Comparison of ENCODE assay signal across 7 mouse cellular contexts in the genomic region with DNA sequence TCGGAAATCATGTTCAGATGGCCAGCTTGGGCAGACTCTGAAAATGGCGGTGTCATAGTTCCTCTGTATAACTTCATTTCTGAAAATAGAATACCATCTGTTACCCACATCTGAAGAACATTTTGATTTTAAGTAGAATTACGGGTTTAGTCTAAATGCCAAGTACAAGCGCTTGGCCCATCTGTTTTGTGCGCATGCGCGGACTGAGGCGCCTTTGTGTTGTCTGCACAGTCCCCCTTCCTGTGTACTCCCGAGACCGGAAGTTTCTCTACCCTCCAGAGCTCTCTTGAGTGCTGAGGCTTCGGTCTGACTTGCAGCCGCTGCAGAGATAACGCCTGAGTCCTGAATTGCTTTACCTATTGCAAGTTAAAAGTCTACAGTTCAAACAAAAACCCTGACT. TPM values are rescaled to one million over a fixed set of nuclear protein-coding genes. Genes with fewer than 3 reads are reported as not detected.
DNase-seq lines count a peak whose midpoint lies in the region; ATAC-seq and TF ChIP-seq lines count a peak whose summit lies in the region.

No protein-coding gene starts in this region.

- H3K4me1 ChIP-seq in spleen, adult 2 months (ENCODE audit: control insufficient read depth, insufficient read depth, insufficient read length) = peaks cover 3% of the 10 kb centered on the region; the same call in 1 of the 2 replicates
- H3K4me1 ChIP-seq in hindbrain, embryonic 12.5 days = peaks cover 12% of the 10 kb centered on the region

- H3K4me2 ChIP-seq in hindbrain, embryonic 12.5 days (replicated peaks) = no peak overlapping the region

- intact Hi-C loops in left cerebral cortex, adult 2 months (cut with DNase I) = loop anchor here (1.0 to 2.0 kb wide), 2 partner anchors 22 to 70 kb away; a partner anchor contains a TSS

- peak overlapping the region; percentile 35; the same call in 1 of the 2 replicates for H3K4me3 ChIP-seq in spleen, adult 2 months (ENCODE audit: extremely low read depth, insufficient read depth, insufficient read length)
- peak overlapping the region; percentile 39 for H3K4me3 ChIP-seq in left cerebral cortex, adult 2 months
- no peak overlapping the region for H3K4me3 ChIP-seq in hindbrain, embryonic 12.5 days

- TF ChIP-seq CTCF in spleen, adult 2 months (IDR thresholded peaks at IDR 0.05; ENCODE audit: extremely low read depth, insufficient read depth, insufficient read length, insufficient replicate concordance) = no peak
- no peak for TF ChIP-seq CTCF in left cerebral cortex, adult 2 months (IDR thresholded peaks at IDR 0.05)

- 74% methylated on average over 13 of the region's 13 CpGs for WGBS in spleen, adult 2 months
- 94% methylated on average over 13 of the region's 13 CpGs for WGBS in hindbrain, embryonic 12.5 days

- H3K27ac ChIP-seq in spleen, adult 2 months (ENCODE audit: insufficient read depth, low read length) = peak overlapping the region; percentile 41
- H3K27ac ChIP-seq in left cerebral cortex, adult 2 months = peak overlapping the region; percentile 81
- H3K27ac ChIP-seq in hindbrain, embryonic 12.5 days = no peak overlapping the region

- TF ChIP-seq POLR2A in spleen, adult 2 months (IDR thresholded peaks at IDR 0.05; ENCODE audit: low read depth, low read length) = no peak

- no peak overlapping the region for H3K9ac ChIP-seq in hindbrain, embryonic 12.5 days

- H3K36me3 ChIP-seq in spleen, adult 2 months (ENCODE audit: control insufficient read depth, insufficient read depth, low read length) = peaks cover 17% of the 10 kb centered on the region
- H3K36me3 ChIP-seq in hindbrain, embryonic 12.5 days = peaks cover 56% of the 10 kb centered on the region

- ATAC-seq in hindbrain, embryonic 12.5 days (ENCODE audit: low FRiP score) = no peak

- peaks cover 18% of the 10 kb centered on the region for H3K9me3 ChIP-seq in hindbrain, embryonic 12.5 days (replicated peaks)

- peak; percentile 50 to 51 for DNase-seq in spleen, adult 2 months (ENCODE audit: low read depth in 1 of 2, low spot score in 2 of 2)
- DNase-seq in spleen, adult 12 weeks (ENCODE audit: low spot score) = no peak
- peak; percentile 20 to 24 for DNase-seq in cerebellum, postnatal 10 days
- DNase-seq in left cerebral cortex, adult 2 months (ENCODE audit: extremely low spot score in 1 of 2, low spot score in 2 of 2) = peak; percentile 66 to 82
- peak; percentile 81 for DNase-seq in thymus, postnatal 14 days
- DNase-seq in adrenal gland, postnatal 25 days = no peak

- H3K27me3 ChIP-seq in spleen, adult 2 months (ENCODE audit: control insufficient read depth, insufficient read depth, low read length) = no peaks in the 10 kb centered on the region
- no peaks in the 10 kb centered on the region for H3K27me3 ChIP-seq in hindbrain, embryonic 12.5 days

RNA-seq across cellular contexts. Expression of a gene that starts 4.7 kb away (rescaled TPM):
- 9.3 and 11.3 TPM in 2 replicates for polyA plus RNA-seq in spleen, adult 2 months (2012; rRNA removed)
- 10 to 100 TPM; 71.7 to 72.1 TPM for total RNA-seq in left cerebral cortex, adult 2 months (2021)
- polyA plus RNA-seq in hindbrain, embryonic 12.5 days (2016; fragmentation: Nextera tagmentation; extraction: Ambion mirVana) = 121 and 126 TPM in 2 replicates
- 48.8 TPM in 2 replicates for total RNA-seq in adrenal gland, postnatal 25 days (2021)

RNA-seq across cellular contexts. Expression of a gene that starts 9.0 kb away (rescaled TPM):
- 1.1 and 2.2 TPM in 2 replicates for polyA plus RNA-seq in spleen, adult 2 months (2012; rRNA removed)
- total RNA-seq in left cerebral cortex, adult 2 months (2021) = 1 to 10 TPM; 7.0 to 7.2 TPM
- 13.7 and 16.2 TPM in 2 replicates for polyA plus RNA-seq in hindbrain, embryonic 12.5 days (2016; fragmentation: Nextera tagmentation; extraction: Ambion mirVana)
- 3.1 and 4.2 TPM in 2 replicates for total RNA-seq in adrenal gland, postnatal 25 days (2021)

RNA-seq across cellular contexts. Expression of a gene that starts 9.1 kb away (rescaled TPM):
- polyA plus RNA-seq in spleen, adult 2 months (2012; rRNA removed) = 0.16 TPM in 1 of 2 replicates, not detected in the other
- total RNA-seq in left cerebral cortex, adult 2 months (2021) = 1 to 10 TPM; 1.1 to 1.4 TPM
- 0.80 and 0.82 TPM in 2 replicates for polyA plus RNA-seq in hindbrain, embryonic 12.5 days (2016; fragmentation: Nextera tagmentation; extraction: Ambion mirVana)
- total RNA-seq in adrenal gland, postnatal 25 days (2021) = not detected in 2 replicates

RNA-seq across cellular contexts. Expression of a gene that starts 22.4 kb away (rescaled TPM):
- polyA plus RNA-seq in spleen, adult 2 months (2012; rRNA removed) = 0.92 and 1.9 TPM in 2 replicates
- 10 to 100 TPM; 34.3 to 37.8 TPM for total RNA-seq in left cerebral cortex, adult 2 months (2021)
- polyA plus RNA-seq in hindbrain, embryonic 12.5 days (2016; fragmentation: Nextera tagmentation; extraction: Ambion mirVana) = 14.0 and 14.6 TPM in 2 replicates
- 3.6 and 4.9 TPM in 2 replicates for total RNA-seq in adrenal gland, postnatal 25 days (2021)

RNA-seq across cellular contexts. Expression of a gene that starts 26.6 kb away (rescaled TPM):
- polyA plus RNA-seq in spleen, adult 2 months (2012; rRNA removed) = 0.40 and 0.81 TPM in 2 replicates
- total RNA-seq in left cerebral cortex, adult 2 months (2021) = 1 to 10 TPM; 3.6 to 3.8 TPM
- polyA plus RNA-seq in hindbrain, embryonic 12.5 days (2016; fragmentation: Nextera tagmentation; extraction: Ambion mirVana) = 9.8 and 10.1 TPM in 2 replicates
- total RNA-seq in adrenal gland, postnatal 25 days (2021) = 3.2 and 3.7 TPM in 2 replicates

Comparison
In these comparisons a context has a peak if more than half of its experiments do, and no peak if none do; other contexts are left out.
1. DNase-seq: peak in spleen, adult 2 months (2 of 2), cerebellum, postnatal 10 days (2 of 2), left cerebral cortex, adult 2 months (2 of 2) and thymus, postnatal 14 days (single experiment); none in spleen, adult 12 weeks (single experiment) and adrenal gland, postnatal 25 days (single experiment).